Mouse (Mus musculus): ENCODE results near the gene Fibp. TPM values are rescaled to one million over a fixed set of nuclear protein-coding genes. Genes with fewer than 3 reads are reported as not detected.
A peak's percentile ranks its signal among the peaks of the same experiment; 100 is the strongest.

The Fibp gene
- polyA plus RNA-seq, 1 experiment from 2014 or later = 105 TPM

- Histone ChIP-seq H3K9ac (replicated peaks; ENCODE audit: low read length) (no peak overlapping the region; the same call in 1 of the 2 replicates), H3K9me3 (replicated peaks; ENCODE audit: control insufficient read depth, low read length) (no peaks in the 10 kb centered on the region), H3K27me3 (ENCODE audit: control insufficient read depth, insufficient read depth, low read length) (no peaks in the 10 kb centered on the region), H3K4me3 (ENCODE audit: low read depth, low read length) (no peak overlapping the region; the same call in 1 of the 2 replicates), H3K4me2 (ENCODE audit: low read depth, low read length) (peak overlapping the region; percentile 64; the same call in 1 of the 2 replicates), H3K27ac (replicated peaks; ENCODE audit: low read depth, low read length) (no peak overlapping the region), H3K4me1 (ENCODE audit: control insufficient read depth, insufficient read depth, low read length) (peaks cover 4% of the 10 kb centered on the region; the same call in 1 of the 2 replicates), H3K36me3 (replicated peaks; ENCODE audit: control insufficient read depth, insufficient read depth, low read depth, low read length) (no peaks in the 10 kb centered on the region)
- DNase-seq (ENCODE audit: low spot score) (no peak), ATAC-seq (replicated peaks; ENCODE audit: insufficient number of reproducible peaks, low FRiP score, low TSS enrichment, low read depth) (no peak)
- 66% methylated on average over 7 of the region's 7 CpGs for WGBS
Observed at GRCm38 (mm10) chr19:5433951-5434350, 26.5 kb upstream of the Fibp start.

- Histone ChIP-seq H3K9ac (replicated peaks; ENCODE audit: low read length) (no peak overlapping the region), H3K4me2 (ENCODE audit: low read depth, low read length) (no peak overlapping the region), H3K9me3 (replicated peaks; ENCODE audit: control insufficient read depth, low read length) (0 out of 2 replicates have a peak, but pooled peaks cover 3% of the 10 kb centered on the region), H3K27ac (replicated peaks; ENCODE audit: low read depth, low read length) (no peak overlapping the region), H3K27me3 (ENCODE audit: control insufficient read depth, insufficient read depth, low read length) (peaks cover 27% of the 10 kb centered on the region), H3K4me1 (ENCODE audit: control insufficient read depth, insufficient read depth, low read length) (peaks cover 8% of the 10 kb centered on the region), H3K36me3 (replicated peaks; ENCODE audit: control insufficient read depth, insufficient read depth, low read depth, low read length) (no peaks in the 10 kb centered on the region), H3K4me3 (ENCODE audit: low read depth, low read length) (no peak overlapping the region)
- 66% methylated on average over 9 of the region's 9 CpGs for WGBS
- DNase-seq (ENCODE audit: low spot score) (no peak), ATAC-seq (replicated peaks; ENCODE audit: insufficient number of reproducible peaks, low FRiP score, low TSS enrichment, low read depth) (no peak)
Observed at GRCm38 (mm10) chr19:5444371-5444908, 16.0 kb upstream of the Fibp start.

GRCm38 (mm10) chr19:5444954-5445353 is 15.5 kb upstream of the Fibp start:
- no peak for ATAC-seq (replicated peaks; ENCODE audit: insufficient number of reproducible peaks, low FRiP score, low TSS enrichment, low read depth)
- Histone ChIP-seq H3K9me3 (replicated peaks; ENCODE audit: control insufficient read depth, low read length) (0 out of 2 replicates have a peak, but pooled peaks cover 3% of the 10 kb centered on the region), H3K9ac (replicated peaks; ENCODE audit: low read length) (no peak overlapping the region), H3K36me3 (replicated peaks; ENCODE audit: control insufficient read depth, insufficient read depth, low read depth, low read length) (no peaks in the 10 kb centered on the region), H3K4me2 (ENCODE audit: low read depth, low read length) (no peak overlapping the region), H3K27me3 (ENCODE audit: control insufficient read depth, insufficient read depth, low read length) (peaks cover 31% of the 10 kb centered on the region), H3K4me3 (ENCODE audit: low read depth, low read length) (no peak overlapping the region), H3K4me1 (ENCODE audit: control insufficient read depth, insufficient read depth, low read length) (peaks cover 8% of the 10 kb centered on the region), H3K27ac (replicated peaks; ENCODE audit: low read depth, low read length) (no peak overlapping the region)
- DNase-seq (ENCODE audit: low spot score) = no peak
- WGBS = 30% methylated on average over 7 of the region's 7 CpGs

GRCm38 (mm10) chr19:5445747-5446146 is 14.7 kb upstream of the Fibp start:
- Histone ChIP-seq H3K9me3 (replicated peaks; ENCODE audit: control insufficient read depth, low read length) (no peaks in the 10 kb centered on the region), H3K27me3 (ENCODE audit: control insufficient read depth, insufficient read depth, low read length) (peaks cover 35% of the 10 kb centered on the region), H3K4me3 (ENCODE audit: low read depth, low read length) (no peak overlapping the region), H3K36me3 (replicated peaks; ENCODE audit: control insufficient read depth, insufficient read depth, low read depth, low read length) (no peaks in the 10 kb centered on the region), H3K9ac (replicated peaks; ENCODE audit: low read length) (no peak overlapping the region), H3K27ac (replicated peaks; ENCODE audit: low read depth, low read length) (no peak overlapping the region), H3K4me1 (ENCODE audit: control insufficient read depth, insufficient read depth, low read length) (peaks cover 8% of the 10 kb centered on the region), H3K4me2 (ENCODE audit: low read depth, low read length) (no peak overlapping the region)
- 91% methylated on average over 5 of the region's 5 CpGs for WGBS
- ATAC-seq (replicated peaks; ENCODE audit: insufficient number of reproducible peaks, low FRiP score, low TSS enrichment, low read depth) (no peak), DNase-seq (ENCODE audit: low spot score) (no peak)

GRCm38 (mm10) chr19:5447515-5448353 is 12.7 kb upstream of the Fibp start, which contains the start of gene Fosl1:
TSS of gene Fosl1 (plus strand) at chr19:5447547.
- Histone ChIP-seq H3K4me2 (ENCODE audit: low read depth, low read length) (peak within 1 kb of the TSS; percentile 91), H3K27me3 (ENCODE audit: control insufficient read depth, insufficient read depth, low read length) (peaks cover 35% of the 10 kb centered on the region), H3K27ac (replicated peaks; ENCODE audit: low read depth, low read length) (no peak within 1 kb of the TSS), H3K36me3 (replicated peaks; ENCODE audit: control insufficient read depth, insufficient read depth, low read depth, low read length) (no peaks in the 10 kb centered on the region), H3K4me3 (ENCODE audit: low read depth, low read length) (peak within 1 kb of the TSS; percentile 50), H3K9me3 (replicated peaks; ENCODE audit: control insufficient read depth, low read length) (no peaks in the 10 kb centered on the region), H3K4me1 (ENCODE audit: control insufficient read depth, insufficient read depth, low read length) (peaks cover 8% of the 10 kb centered on the region), H3K9ac (replicated peaks; ENCODE audit: low read length) (0 out of 2 replicates have a peak within 1 kb of the TSS, but pooled peaks have one; percentile 34)
- ATAC-seq (replicated peaks; ENCODE audit: insufficient number of reproducible peaks, low FRiP score, low TSS enrichment, low read depth) = peak; percentile 46; the same call in 1 of the 2 replicates
- peak; percentile 67 for DNase-seq (ENCODE audit: low spot score)
- 2% methylated on average over 70 of the region's 70 CpGs for WGBS

- peaks cover 35% of the 10 kb centered on the region for H3K27me3 ChIP-seq (ENCODE audit: control insufficient read depth, insufficient read depth, low read length)
- 7% methylated on average over 36 of the region's 36 CpGs for WGBS
- ATAC-seq (replicated peaks; ENCODE audit: insufficient number of reproducible peaks, low FRiP score, low TSS enrichment, low read depth) (peak; percentile 35; the same call in 1 of the 2 replicates), DNase-seq (ENCODE audit: low spot score) (no peak)
- H3K27ac ChIP-seq (replicated peaks; ENCODE audit: low read depth, low read length) = no peak overlapping the region
- H3K4me1 ChIP-seq (ENCODE audit: control insufficient read depth, insufficient read depth, low read length) = peaks cover 8% of the 10 kb centered on the region
- H3K9me3 ChIP-seq (replicated peaks; ENCODE audit: control insufficient read depth, low read length) = no peaks in the 10 kb centered on the region
- peak overlapping the region; percentile 50 for H3K4me3 ChIP-seq (ENCODE audit: low read depth, low read length)
- H3K36me3 ChIP-seq (replicated peaks; ENCODE audit: control insufficient read depth, insufficient read depth, low read depth, low read length) = no peaks in the 10 kb centered on the region
- no peak overlapping the region for H3K9ac ChIP-seq (replicated peaks; ENCODE audit: low read length)
- H3K4me2 ChIP-seq (ENCODE audit: low read depth, low read length) = peak overlapping the region; percentile 91
Observed at GRCm38 (mm10) chr19:5448354-5449150, 11.9 kb upstream of the Fibp start.

- Histone ChIP-seq H3K27ac (replicated peaks; ENCODE audit: low read depth, low read length) (no peak overlapping the region), H3K9ac (replicated peaks; ENCODE audit: low read length) (no peak overlapping the region), H3K9me3 (replicated peaks; ENCODE audit: control insufficient read depth, low read length) (no peaks in the 10 kb centered on the region), H3K4me2 (ENCODE audit: low read depth, low read length) (no peak overlapping the region), H3K27me3 (ENCODE audit: control insufficient read depth, insufficient read depth, low read length) (peaks cover 35% of the 10 kb centered on the region), H3K36me3 (replicated peaks; ENCODE audit: control insufficient read depth, insufficient read depth, low read depth, low read length) (no peaks in the 10 kb centered on the region), H3K4me3 (ENCODE audit: low read depth, low read length) (no peak overlapping the region), H3K4me1 (ENCODE audit: control insufficient read depth, insufficient read depth, low read length) (peaks cover 8% of the 10 kb centered on the region)
- no peak for DNase-seq (ENCODE audit: low spot score)
- ATAC-seq (replicated peaks; ENCODE audit: insufficient number of reproducible peaks, low FRiP score, low TSS enrichment, low read depth) = no peak
- 83% methylated on average over 3 of the region's 3 CpGs for WGBS
Observed at GRCm38 (mm10) chr19:5449673-5450072, 10.7 kb upstream of the Fibp start.

Measured in embryonic facial prominence, embryonic 11.5 days (tissue).